Mouse (Mus musculus): ENCODE results near the gene Rbm17.

GRCm38 (mm10) chr2:11544342-11544741 lies 59.6 kb downstream of the Rbm17 start:
- TF ChIP-seq CTCF (IDR thresholded peaks at IDR 0.05; ENCODE audit: borderline replicate concordance, extremely low read depth, insufficient read depth, insufficient read length) (no peak), POLR2A (IDR thresholded peaks at IDR 0.05; ENCODE audit: borderline replicate concordance, extremely low read depth, insufficient read depth, insufficient read length, poor library complexity, severe bottlenecking) (no peak)

Measured in brain, embryonic 14.5 days (tissue).